Mouse (Mus musculus) forebrain, embryonic 11.5 days (tissue): ENCODE results near the gene Bcap29. TPM values are rescaled to one million over a fixed set of nuclear protein-coding genes. Genes with fewer than 3 reads are reported as not detected.

ENCODE experiments used
- ATAC-seq: fragments of 200-750 bp; cut with Nextera tagmentation; replicated peaks from 2 replicates; pipeline ENCODE4 v1.8.0; 2017; ENCODE audit warnings: moderate TSS enrichment; ENCODE audit not compliant: low FRiP score
- DNase-seq: peaks from one replicate; pipeline ENCODE4 v3.0.0-alpha.2; 2017; ENCODE audit warnings: low spot score
- H3K27ac ChIP-seq: fragments of 300-500 bp; sonication (generic); 2 replicates; pipeline ENCODE4 v1.5.1; 2014; ENCODE audit warnings: low read depth, low read length
- H3K27me3 ChIP-seq: fragments of 300-500 bp; sonication (generic); 2 replicates; pipeline ENCODE4 v1.6.1; 2014; ENCODE audit warnings: mild to moderate bottlenecking, low read length, mixed read lengths; ENCODE audit not compliant: control insufficient read depth, insufficient read depth
- H3K36me3 ChIP-seq: fragments of 300-500 bp; sonication (generic); 2 replicates; pipeline ENCODE4 v1.6.1; 2014; ENCODE audit warnings: mild to moderate bottlenecking, low read length, moderate library complexity, mixed read lengths; ENCODE audit not compliant: control insufficient read depth, insufficient read depth
- H3K4me1 ChIP-seq: fragments of 300-500 bp; sonication (generic); replicated peaks from 2 replicates; pipeline ENCODE4 v1.6.1; 2014; ENCODE audit warnings: low read length, mixed read lengths; ENCODE audit not compliant: control insufficient read depth, insufficient read depth
- H3K4me2 ChIP-seq: fragments of 300-500 bp; sonication (generic); 2 replicates; pipeline ENCODE4 v1.6.1; 2014; ENCODE audit warnings: low read depth, mild to moderate bottlenecking, low read length, moderate library complexity, mixed read lengths; ENCODE audit not compliant: severe bottlenecking
- H3K4me3 ChIP-seq: fragments of 300-500 bp; sonication (generic); 2 replicates; pipeline ENCODE4 v1.5.1; 2014; ENCODE audit warnings: low read depth, low read length
- H3K9ac ChIP-seq: fragments of 300-500 bp; sonication (generic); 2 replicates; pipeline ENCODE4 v1.6.1; 2014; ENCODE audit warnings: low read length
- H3K9me3 ChIP-seq: fragments of 300-500 bp; sonication (generic); 2 replicates; pipeline ENCODE4 v1.6.1; 2016; ENCODE audit warnings: low read length, mixed read lengths; ENCODE audit not compliant: control insufficient read depth
- whole genome bisulfite sequencing: fragments of 180-500 bp; shearing (Covaris S2); extraction: QIAGEN DNeasy Blood & Tissue Kit; methylation state at CpG from one replicate; pipeline ENCODE4 v1.1.7; 2014; 5-methylcytosine and 5-hydroxymethylcytosine counted together
- polyA plus RNA-seq: library from polyadenylated mRNA; unstranded; fragments of >200 nt; fragmentation: Nextera tagmentation; extraction: Ambion mirVana; gene quantifications from 2 replicates; pipeline ENCODE4 v1.2.1, GENCODE M21; 2014

Bcap29 gene
- 23.2 and 29.5 TPM in 2 replicates for polyA plus RNA-seq

DNA sequence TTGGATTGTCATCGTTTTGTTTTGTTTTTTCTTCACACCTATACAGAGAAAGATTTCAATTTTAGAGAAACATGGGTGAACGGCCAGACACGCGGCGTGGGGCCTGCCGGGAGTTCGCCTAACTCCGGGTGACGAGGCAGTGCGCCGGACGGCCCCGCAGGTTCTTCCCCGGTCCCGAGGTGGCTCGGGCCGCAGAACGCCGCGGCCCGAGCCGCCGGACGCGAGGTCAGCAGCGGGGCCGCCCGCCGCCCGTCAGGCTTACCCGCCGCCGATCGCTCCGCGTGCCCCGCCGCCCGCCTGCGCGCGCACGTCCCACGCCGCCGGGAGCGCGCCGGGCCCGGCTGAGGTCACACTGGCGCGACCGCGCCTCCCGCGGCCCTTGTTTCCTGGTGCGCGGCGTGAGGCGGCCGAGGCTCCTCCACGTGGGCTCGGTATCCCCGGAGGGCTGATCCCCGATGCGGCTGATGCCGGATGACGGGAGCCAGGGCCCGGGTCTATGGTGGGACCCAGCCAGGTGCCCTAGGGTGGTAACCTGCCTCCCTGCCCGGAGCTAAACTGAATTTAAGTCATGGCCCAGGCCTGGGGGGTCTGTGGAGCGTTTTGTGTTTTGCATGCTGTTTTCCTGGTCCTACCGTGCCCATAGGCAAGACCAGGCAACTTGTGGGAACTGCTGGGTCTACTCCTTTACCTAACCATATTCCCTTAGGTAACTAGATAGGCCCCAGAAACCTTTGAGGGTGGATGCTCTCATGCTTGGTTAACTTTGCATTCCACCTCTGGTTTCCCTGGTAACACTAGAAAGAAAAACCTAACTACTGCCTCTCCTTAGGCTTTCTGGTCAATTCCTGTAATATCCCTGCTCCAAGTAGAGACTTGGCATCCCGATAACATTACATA lies at the start of gene Bcap29:
TSS of gene Bcap29 (minus strand) at position 316 of the 897 bp plus-strand sequence.
- H3K27ac ChIP-seq = no peak within 1 kb of the TSS
- H3K4me1 ChIP-seq = peaks cover 5% of the 10 kb centered on the region; the same call in 1 of the 2 replicates
- H3K9me3 ChIP-seq = no peaks in the 10 kb centered on the region
- peak within 1 kb of the TSS; percentile 89 for H3K4me2 ChIP-seq
- no peaks in the 10 kb centered on the region for H3K27me3 ChIP-seq
- WGBS = 3% methylated on average over 51 of the region's 73 CpGs
- no peaks in the 10 kb centered on the region for H3K36me3 ChIP-seq
- peak within 1 kb of the TSS; percentile 82 for H3K9ac ChIP-seq
- peak; percentile 88 for ATAC-seq
- peak within 1 kb of the TSS; percentile 55 for H3K4me3 ChIP-seq
- peak; percentile 89 for DNase-seq

DNA sequence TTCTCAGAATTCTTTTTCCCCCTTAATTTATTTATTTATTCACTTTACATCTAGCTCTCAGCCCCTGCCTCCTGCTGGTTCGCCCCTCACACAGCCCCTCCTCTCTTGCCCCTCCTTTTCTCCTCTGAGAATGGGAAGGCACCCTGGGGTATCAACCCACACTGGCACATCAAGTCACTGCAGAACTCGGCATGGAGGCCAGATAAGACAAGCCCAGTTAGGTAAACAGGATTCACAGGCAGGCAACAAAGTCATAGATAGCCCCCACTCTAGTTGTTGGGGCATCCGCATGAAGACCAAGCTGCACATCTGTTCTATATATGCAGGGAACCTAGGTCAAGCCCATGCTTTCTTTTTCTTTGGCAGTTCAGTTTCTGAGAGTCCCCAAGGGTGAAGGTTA lies 32.7 kb upstream of the Bcap29 start:
- no peak overlapping the region for H3K4me2 ChIP-seq
- DNase-seq (no peak), ATAC-seq (no peak)
- H3K27ac ChIP-seq = no peak overlapping the region
- no peaks in the 10 kb centered on the region for H3K4me1 ChIP-seq
- H3K27me3 ChIP-seq = no peaks in the 10 kb centered on the region
- 60% methylated on average over 3 of the region's 3 CpGs for WGBS
- no peak overlapping the region for H3K4me3 ChIP-seq
- no peaks in the 10 kb centered on the region for H3K36me3 ChIP-seq
- no peak overlapping the region for H3K9ac ChIP-seq
- H3K9me3 ChIP-seq = no peaks in the 10 kb centered on the region

GRCm38 (mm10) chr12:31665999-31666398 lies 31.5 kb upstream of the Bcap29 start:
- Histone ChIP-seq H3K36me3 (no peaks in the 10 kb centered on the region), H3K4me1 (no peaks in the 10 kb centered on the region), H3K9me3 (no peaks in the 10 kb centered on the region), H3K9ac (no peak overlapping the region), H3K27me3 (no peaks in the 10 kb centered on the region), H3K4me3 (no peak overlapping the region), H3K4me2 (no peak overlapping the region), H3K27ac (no peak overlapping the region)
- no peak for ATAC-seq
- WGBS = 72% methylated on average over 6 of the region's 6 CpGs
- no peak for DNase-seq

- Histone ChIP-seq H3K4me2 (no peak overlapping the region), H3K9me3 (no peaks in the 10 kb centered on the region), H3K4me3 (no peak overlapping the region), H3K27ac (no peak overlapping the region), H3K27me3 (no peaks in the 10 kb centered on the region), H3K36me3 (no peaks in the 10 kb centered on the region), H3K4me1 (peaks cover 3% of the 10 kb centered on the region; the same call in 1 of the 2 replicates), H3K9ac (no peak overlapping the region)
- DNase-seq (no peak), ATAC-seq (no peak)
- 97% methylated on average over 2 of the region's 2 CpGs for WGBS
Measured at GRCm38 (mm10) chr12:31656841-31657240, 22.4 kb upstream of the Bcap29 start.

GRCm38 (mm10) chr12:31654965-31655477 lies 20.6 kb upstream of the Bcap29 start:
- DNase-seq (no peak), ATAC-seq (peak; percentile 68)
- Histone ChIP-seq H3K9ac (peak overlapping the region; percentile 82), H3K9me3 (no peaks in the 10 kb centered on the region), H3K27me3 (no peaks in the 10 kb centered on the region), H3K36me3 (no peaks in the 10 kb centered on the region), H3K4me1 (peaks cover 3% of the 10 kb centered on the region; the same call in 1 of the 2 replicates), H3K27ac (no peak overlapping the region), H3K4me3 (peak overlapping the region; percentile 84), H3K4me2 (peak overlapping the region; percentile 59)
- WGBS = under 1% methylated on average over 29 of the region's 29 CpGs

DNA sequence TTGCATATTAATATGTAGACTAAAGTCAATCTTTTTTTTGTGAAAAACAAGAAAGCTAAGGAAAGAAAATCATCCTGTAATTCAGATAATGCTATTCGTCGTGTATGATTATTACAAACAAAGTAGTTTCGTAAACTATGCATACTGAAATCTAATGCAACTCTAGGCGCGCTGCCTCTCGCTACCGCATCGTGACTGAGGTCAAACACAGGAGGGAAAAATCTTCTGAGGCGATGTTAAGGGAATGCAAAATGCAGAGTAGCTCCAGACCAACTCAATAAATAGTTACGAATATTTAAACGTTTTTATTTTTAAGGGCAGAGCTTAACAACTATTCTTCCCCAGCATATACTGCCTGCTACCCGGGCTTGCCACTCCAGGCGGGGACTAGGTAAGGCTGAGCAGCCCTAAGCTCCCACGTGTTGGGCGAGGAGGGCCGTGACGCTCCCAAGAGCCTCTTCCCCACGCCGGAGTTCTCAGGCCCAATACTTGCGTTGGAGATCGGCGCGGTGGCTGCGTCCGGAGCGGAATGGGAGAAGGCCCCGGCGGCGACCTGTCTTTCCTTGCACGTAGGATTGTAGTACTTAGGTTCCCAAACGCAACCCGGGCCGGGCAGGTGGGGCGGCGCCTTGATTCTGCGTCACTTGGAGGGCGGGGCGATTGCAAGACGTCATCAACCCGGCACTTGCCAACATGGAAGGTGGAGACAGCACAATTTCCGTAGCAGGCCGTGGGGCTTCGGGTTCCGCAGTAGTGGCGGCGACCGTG lies 19.9 kb upstream of the Bcap29 start, which contains the start of the genes Dus4l and Cog5:
TSS of gene Dus4l (minus strand) at position 630 of the 768 bp plus-strand sequence.
TSS of gene Cog5 (plus strand) at position 673 of the 768 bp plus-strand sequence.
- under 1% methylated on average over 47 of the region's 47 CpGs for WGBS

DNA sequence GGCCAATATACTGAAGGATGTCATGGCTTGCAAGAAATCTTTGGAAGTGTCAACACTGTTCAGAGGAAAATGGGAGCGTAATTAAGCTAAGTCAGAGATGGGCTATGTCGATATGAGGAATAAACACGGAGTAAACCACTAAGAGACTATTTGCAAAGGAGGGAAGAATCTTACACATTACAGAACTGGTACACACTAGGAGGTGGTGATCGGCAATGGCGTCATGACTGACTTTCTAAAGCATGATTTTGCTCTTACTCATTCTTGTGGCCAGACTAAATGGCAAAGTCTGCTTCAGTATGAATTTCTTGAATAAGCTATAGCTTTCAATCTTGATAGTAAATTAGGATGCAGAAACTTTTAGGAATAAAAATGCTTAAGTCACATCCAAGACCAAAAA lies 19.2 kb upstream of the Bcap29 start:
- ATAC-seq (no peak), DNase-seq (no peak)
- Histone ChIP-seq H3K9me3 (no peaks in the 10 kb centered on the region), H3K9ac (no peak overlapping the region), H3K27me3 (no peaks in the 10 kb centered on the region), H3K4me3 (0 out of 2 replicates have a peak overlapping the region, but pooled peaks have one; percentile 7), H3K4me1 (peaks cover 3% of the 10 kb centered on the region; the same call in 1 of the 2 replicates), H3K4me2 (peak overlapping the region; percentile 12; the same call in 1 of the 2 replicates), H3K36me3 (no peaks in the 10 kb centered on the region), H3K27ac (no peak overlapping the region)
- WGBS = 82% methylated on average over 5 of the region's 5 CpGs

More for the DNA sequence above, 19.9 kb upstream of the Bcap29 start, which contains the start of the genes Dus4l and Cog5:
- ATAC-seq (peak; percentile 97), DNase-seq (peak; percentile 98)
- H3K27ac ChIP-seq = no peak within 1 kb of the TSS
- no peaks in the 10 kb centered on the region for H3K27me3 ChIP-seq
- H3K4me3 ChIP-seq = peak within 1 kb of the TSS; percentile 84
- no peaks in the 10 kb centered on the region for H3K9me3 ChIP-seq
- peaks cover 3% of the 10 kb centered on the region; the same call in 1 of the 2 replicates for H3K4me1 ChIP-seq
- H3K4me2 ChIP-seq = peak within 1 kb of the TSS; percentile 59
- H3K9ac ChIP-seq = peak within 1 kb of the TSS; percentile 82
- no peaks in the 10 kb centered on the region for H3K36me3 ChIP-seq

GRCm38 (mm10) chr12:31635240-31635607 lies 766 bp upstream of the Bcap29 start:
- Histone ChIP-seq H3K4me3 (no peak overlapping the region), H3K4me2 (peak overlapping the region; percentile 89; the same call in 1 of the 2 replicates), H3K4me1 (peaks cover 5% of the 10 kb centered on the region; the same call in 1 of the 2 replicates), H3K27me3 (no peaks in the 10 kb centered on the region), H3K9me3 (no peaks in the 10 kb centered on the region), H3K27ac (no peak overlapping the region), H3K9ac (peak overlapping the region; percentile 82), H3K36me3 (no peaks in the 10 kb centered on the region)
- DNase-seq = no peak
- ATAC-seq = no peak; the same call in 1 of the 2 replicates
- 92% methylated on average over 3 of the region's 3 CpGs for WGBS
